Mouse (Mus musculus) embryonic facial prominence, embryonic 14.5 days (tissue): ENCODE data around the gene Anapc2. TPM values are rescaled to one million over a fixed set of nuclear protein-coding genes. Genes with fewer than 3 reads are reported as not detected.

Source experiments
- ATAC-seq: fragments of 200-750 bp; cut with Nextera tagmentation; 2 replicates; pipeline ENCODE4 v1.8.0; 2017; ENCODE audit warnings: low read depth, moderate number of reproducible peaks, moderate TSS enrichment
- DNase-seq: peaks from one replicate; pipeline ENCODE4 v3.0.0-alpha.2; 2015; ENCODE audit warnings: low spot score
- H3K27ac ChIP-seq: fragments of 300-500 bp; sonication (generic); replicated peaks from 2 replicates; pipeline ENCODE4 v1.5.1; 2014; ENCODE audit warnings: low read depth, mild to moderate bottlenecking, low read length, moderate library complexity
- H3K27me3 ChIP-seq: fragments of 300-500 bp; sonication (generic); replicated peaks from 2 replicates; pipeline ENCODE4 v1.6.1; 2014; ENCODE audit warnings: low read length; ENCODE audit not compliant: control insufficient read depth, insufficient read depth
- H3K36me3 ChIP-seq: fragments of 300-500 bp; sonication (generic); 2 replicates; pipeline ENCODE4 v1.6.1; 2014; ENCODE audit warnings: low read length, mixed read lengths; ENCODE audit not compliant: control insufficient read depth, insufficient read depth
- H3K4me1 ChIP-seq: fragments of 300-500 bp; sonication (generic); 2 replicates; pipeline ENCODE4 v1.6.1; 2014; ENCODE audit warnings: antibody characterized with exemption, low read length; ENCODE audit not compliant: control insufficient read depth, insufficient read depth
- H3K4me2 ChIP-seq: fragments of 300-500 bp; sonication (generic); 2 replicates; pipeline ENCODE4 v1.6.1; 2014; ENCODE audit warnings: low read depth, mild to moderate bottlenecking, low read length, moderate library complexity, mixed read lengths
- H3K4me3 ChIP-seq: fragments of 300-500 bp; sonication (generic); 2 replicates; pipeline ENCODE4 v1.5.1; 2014; ENCODE audit warnings: low read depth, mild to moderate bottlenecking, low read length
- H3K9ac ChIP-seq: fragments of 300-500 bp; sonication (generic); 2 replicates; pipeline ENCODE4 v1.6.1; 2014; ENCODE audit warnings: low read depth, mild to moderate bottlenecking, low read length, moderate library complexity, mixed read lengths
- H3K9me3 ChIP-seq: fragments of 300-500 bp; sonication (generic); 2 replicates; pipeline ENCODE4 v1.6.1; 2016; ENCODE audit warnings: low read length; ENCODE audit not compliant: control insufficient read depth
- WGBS: fragments of 180-500 bp; shearing (Covaris S2); extraction: QIAGEN DNeasy Blood & Tissue Kit; methylation state at CpG from one replicate; pipeline ENCODE4 v1.1.7; 2014; 5-methylcytosine and 5-hydroxymethylcytosine counted together
- polyA plus RNA-seq: library from polyadenylated mRNA; unstranded; fragments of >200 nt; fragmentation: Nextera tagmentation; extraction: Ambion mirVana; gene quantifications from 2 replicates; pipeline ENCODE4 v1.2.1, GENCODE M21; 2014

Gene Anapc2
- polyA plus RNA-seq, 1 experiment from 2014 or later: 104 TPM

DNA sequence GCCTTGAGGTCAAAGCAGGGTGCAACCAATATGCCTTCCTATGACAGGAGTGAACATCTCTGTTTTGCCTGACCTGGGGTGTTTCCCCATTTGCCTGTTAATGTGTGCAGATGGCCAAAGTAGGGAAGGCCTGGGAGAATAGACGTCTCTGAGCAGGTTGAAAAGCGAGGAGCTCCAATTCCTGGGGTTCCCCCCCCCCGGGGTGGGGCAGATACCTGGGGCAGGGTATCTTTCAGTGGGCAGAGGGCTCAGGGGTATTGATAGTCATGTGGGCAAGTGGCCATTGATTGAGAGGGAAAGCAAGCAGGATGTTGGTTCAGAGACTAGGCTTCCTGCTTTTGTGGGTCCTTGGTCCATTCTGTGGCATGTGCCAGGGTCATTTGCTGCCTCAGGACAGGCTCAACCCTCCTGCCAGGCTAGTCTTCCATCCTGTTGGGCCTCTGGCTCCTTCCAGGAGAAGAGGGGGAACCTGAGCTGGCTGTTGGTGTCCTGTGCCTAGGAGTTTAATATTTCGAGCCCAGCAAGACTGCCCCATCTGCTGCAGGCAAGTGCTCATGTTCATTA lies 4.5 kb upstream of the Anapc2 start:
- Histone ChIP-seq H3K27ac (no peak overlapping the region), H3K9me3 (no peaks in the 10 kb centered on the region), H3K4me1 (peaks cover 25% of the 10 kb centered on the region), H3K4me2 (no peak overlapping the region), H3K27me3 (peaks cover 14% of the 10 kb centered on the region), H3K9ac (no peak overlapping the region; the same call in 1 of the 2 replicates), H3K4me3 (no peak overlapping the region), H3K36me3 (peaks cover 26% of the 10 kb centered on the region)
- ATAC-seq: no peak
- DNase-seq: no peak
- WGBS: 60% methylated on average over 4 of the region's 4 CpGs

GRCm38 (mm10) chr2:25272515-25272914 lies 237 bp downstream of the Anapc2 start:
- peaks cover 17% of the 10 kb centered on the region for H3K4me1 ChIP-seq
- H3K9ac ChIP-seq: peak overlapping the region; percentile 84
- H3K36me3 ChIP-seq: peaks cover 65% of the 10 kb centered on the region
- H3K9me3 ChIP-seq: no peaks in the 10 kb centered on the region
- no peak for DNase-seq
- peak overlapping the region; percentile 65; the same call in 1 of the 2 replicates for H3K27ac ChIP-seq
- 2% methylated on average over 5 of the region's 29 CpGs for WGBS
- peak overlapping the region; percentile 83 for H3K4me2 ChIP-seq
- H3K27me3 ChIP-seq: no peaks in the 10 kb centered on the region
- peak; percentile 47 for ATAC-seq
- H3K4me3 ChIP-seq: peak overlapping the region; percentile 84

DNA sequence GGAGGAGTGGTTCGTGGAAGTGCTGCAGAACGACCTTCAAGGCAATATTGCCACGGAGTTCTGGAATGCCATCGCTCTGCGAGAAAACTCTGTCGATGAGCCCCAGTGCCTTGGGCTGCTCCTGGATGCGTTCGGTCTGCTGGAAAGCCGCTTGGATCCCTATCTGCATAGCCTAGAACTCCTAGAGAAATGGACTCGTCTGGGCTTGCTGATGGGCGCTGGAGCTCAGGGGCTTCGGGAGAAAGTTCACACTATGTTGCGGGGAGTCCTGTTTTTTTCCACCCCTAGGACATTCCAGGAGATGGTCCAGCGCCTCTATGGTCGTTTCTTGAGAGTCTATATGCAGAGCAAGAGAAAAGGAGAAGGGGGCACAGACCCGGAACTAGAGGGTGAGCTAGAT lies 732 bp downstream of the Anapc2 start:
- DNase-seq: no peak

DNA sequence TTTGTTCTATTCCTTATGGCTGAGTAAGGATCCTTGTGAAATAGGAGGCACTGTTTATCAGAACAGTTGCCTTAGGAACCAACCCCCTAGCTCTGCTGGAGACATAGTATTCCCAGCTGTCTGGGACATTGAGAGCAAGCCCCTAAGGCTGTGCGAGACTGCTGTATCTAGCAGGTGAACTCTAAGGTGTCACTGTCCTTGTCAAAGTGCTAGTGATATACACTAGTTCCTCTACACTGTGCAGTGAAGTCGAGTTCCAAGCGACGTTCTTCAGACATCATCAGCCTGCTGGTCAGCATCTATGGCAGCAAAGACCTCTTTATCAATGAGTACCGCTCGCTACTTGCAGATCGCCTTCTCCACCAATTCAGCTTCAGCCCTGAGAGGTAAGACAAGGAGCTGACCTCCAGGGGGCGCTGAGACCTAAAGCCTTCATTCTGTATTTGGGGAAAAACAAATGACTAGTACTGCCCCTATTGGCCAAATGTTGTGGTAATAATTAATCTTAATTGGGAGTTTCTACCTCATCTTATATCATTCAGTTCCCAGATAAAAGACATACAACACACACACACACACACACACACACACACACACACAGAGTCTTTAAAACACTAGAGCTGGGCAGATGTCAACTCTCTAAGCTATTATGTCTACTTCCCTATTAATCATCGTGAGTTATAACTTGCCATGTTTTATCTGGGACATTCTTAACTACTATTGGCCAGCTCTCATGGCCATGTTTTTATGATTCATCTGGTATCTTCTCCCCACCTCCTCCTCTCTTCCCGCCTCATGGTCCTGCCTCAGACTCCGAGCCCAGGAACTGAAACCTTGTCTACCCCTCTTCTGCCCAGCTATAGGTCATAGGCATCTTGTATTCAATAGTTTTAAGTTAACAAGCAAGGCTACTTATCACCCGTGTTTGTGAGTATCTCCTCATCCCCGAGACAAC lies 6.9 kb downstream of the Anapc2 start:
- peak; percentile 83 for DNase-seq
- Histone ChIP-seq H3K27ac (no peak overlapping the region), H3K4me2 (no peak overlapping the region), H3K27me3 (no peaks in the 10 kb centered on the region), H3K36me3 (peaks cover 97% of the 10 kb centered on the region), H3K4me1 (no peaks in the 10 kb centered on the region), H3K9me3 (no peaks in the 10 kb centered on the region), H3K9ac (no peak overlapping the region), H3K4me3 (no peak overlapping the region)
- 64% methylated on average over 13 of the region's 13 CpGs for WGBS
- 0 out of 2 replicates have a peak, but pooled peaks have one; percentile 44 for ATAC-seq

More for the DNA sequence above, 732 bp downstream of the Anapc2 start:
- no peaks in the 10 kb centered on the region for H3K9me3 ChIP-seq
- H3K27ac ChIP-seq: peak overlapping the region; percentile 65; the same call in 1 of the 2 replicates
- peaks cover 70% of the 10 kb centered on the region for H3K36me3 ChIP-seq
- no peak for ATAC-seq
- WGBS: 32% methylated on average over 16 of the region's 16 CpGs
- H3K4me2 ChIP-seq: peak overlapping the region; percentile 83
- H3K27me3 ChIP-seq: no peaks in the 10 kb centered on the region
- H3K4me3 ChIP-seq: peak overlapping the region; percentile 84
- H3K9ac ChIP-seq: peak overlapping the region; percentile 84
- peaks cover 17% of the 10 kb centered on the region for H3K4me1 ChIP-seq

- Histone ChIP-seq H3K27ac (0 out of 2 replicates have a peak overlapping the region, but pooled peaks have one; percentile 81), H3K27me3 (peaks cover 29% of the 10 kb centered on the region), H3K4me2 (no peak overlapping the region), H3K4me3 (no peak overlapping the region), H3K9me3 (no peaks in the 10 kb centered on the region), H3K9ac (no peak overlapping the region), H3K36me3 (peaks cover 56% of the 10 kb centered on the region), H3K4me1 (no peaks in the 10 kb centered on the region)
- no peak for ATAC-seq
- WGBS: 90% methylated on average over 2 of the region's 2 CpGs
- no peak for DNase-seq
Observed at GRCm38 (mm10) chr2:25285551-25285950, 13.3 kb downstream of the Anapc2 start.

DNA sequence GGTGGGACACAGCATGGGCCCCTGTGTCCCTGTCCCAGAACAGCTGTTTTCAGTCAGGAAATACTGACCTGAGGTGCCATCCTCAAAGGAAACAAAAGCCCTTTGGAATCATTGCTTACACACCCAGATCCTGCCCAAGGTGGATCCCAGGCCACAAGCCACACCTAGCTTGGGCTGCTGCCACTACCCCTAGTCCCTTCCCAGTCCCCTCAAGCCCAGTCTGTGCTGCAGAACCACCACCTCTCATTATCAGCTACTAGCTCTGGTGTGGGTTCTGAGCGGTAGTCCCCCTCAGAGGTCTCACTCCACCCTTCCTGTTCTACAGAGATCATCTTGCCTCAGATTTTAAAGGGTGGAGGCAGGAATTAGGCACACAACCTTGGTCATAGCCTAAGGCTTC lies 14.0 kb downstream of the Anapc2 start:
- peaks cover 37% of the 10 kb centered on the region for H3K27me3 ChIP-seq
- H3K9ac ChIP-seq: no peak overlapping the region
- H3K36me3 ChIP-seq: peaks cover 49% of the 10 kb centered on the region
- peak; percentile 28; the same call in 1 of the 2 replicates for ATAC-seq
- H3K4me2 ChIP-seq: no peak overlapping the region
- 43% methylated on average over 1 of the region's 1 CpGs for WGBS
- H3K4me3 ChIP-seq: no peak overlapping the region
- peak overlapping the region; percentile 81 for H3K27ac ChIP-seq
- no peaks in the 10 kb centered on the region for H3K4me1 ChIP-seq
- H3K9me3 ChIP-seq: no peaks in the 10 kb centered on the region
- no peak for DNase-seq

DNA sequence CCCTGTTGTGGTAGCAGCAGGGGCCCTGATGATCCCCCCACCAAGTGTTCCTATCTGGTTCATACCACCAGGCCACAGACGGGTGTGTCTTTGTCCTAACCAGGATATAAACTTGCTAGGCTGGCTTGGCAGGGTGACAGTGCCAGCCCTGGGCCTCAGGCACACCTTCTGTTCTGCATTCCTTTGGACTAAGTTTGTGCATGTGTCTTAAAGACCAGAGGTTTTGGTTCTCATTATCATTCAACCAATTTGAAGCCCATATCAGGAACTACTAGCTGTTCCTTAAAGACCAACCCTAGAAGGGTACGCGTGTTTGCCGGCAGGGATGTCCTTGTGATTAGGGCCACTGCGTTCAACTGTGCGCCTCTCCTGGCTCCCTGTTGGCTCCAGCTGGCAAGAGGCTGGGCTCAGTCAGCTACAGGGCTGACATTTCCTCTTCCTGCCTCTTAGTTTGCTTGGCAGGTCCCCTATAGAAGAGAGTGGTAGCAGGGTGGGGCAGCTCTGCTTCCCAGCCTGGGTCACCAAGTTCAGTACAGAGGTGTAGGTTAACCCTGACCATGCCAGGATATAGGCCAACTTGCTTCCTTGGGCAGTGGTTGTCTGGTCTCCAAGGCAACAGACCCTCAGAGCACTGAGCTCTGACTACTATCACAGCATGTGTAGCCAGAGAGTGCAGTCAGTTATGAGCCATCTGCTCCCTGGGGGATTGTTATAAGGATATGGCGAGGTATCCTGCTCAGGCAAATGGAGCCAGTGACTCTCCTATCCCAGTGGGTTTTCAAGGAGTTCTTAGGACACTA lies 14.8 kb downstream of the Anapc2 start:
- Histone ChIP-seq H3K4me2 (no peak overlapping the region), H3K27me3 (peaks cover 44% of the 10 kb centered on the region), H3K36me3 (peaks cover 43% of the 10 kb centered on the region), H3K4me3 (no peak overlapping the region), H3K27ac (peak overlapping the region; percentile 81), H3K9ac (no peak overlapping the region), H3K4me1 (no peaks in the 10 kb centered on the region), H3K9me3 (no peaks in the 10 kb centered on the region)
- 58% methylated on average over 7 of the region's 7 CpGs for WGBS
- DNase-seq: peak; percentile 86
- ATAC-seq: peak; percentile 80

DNA sequence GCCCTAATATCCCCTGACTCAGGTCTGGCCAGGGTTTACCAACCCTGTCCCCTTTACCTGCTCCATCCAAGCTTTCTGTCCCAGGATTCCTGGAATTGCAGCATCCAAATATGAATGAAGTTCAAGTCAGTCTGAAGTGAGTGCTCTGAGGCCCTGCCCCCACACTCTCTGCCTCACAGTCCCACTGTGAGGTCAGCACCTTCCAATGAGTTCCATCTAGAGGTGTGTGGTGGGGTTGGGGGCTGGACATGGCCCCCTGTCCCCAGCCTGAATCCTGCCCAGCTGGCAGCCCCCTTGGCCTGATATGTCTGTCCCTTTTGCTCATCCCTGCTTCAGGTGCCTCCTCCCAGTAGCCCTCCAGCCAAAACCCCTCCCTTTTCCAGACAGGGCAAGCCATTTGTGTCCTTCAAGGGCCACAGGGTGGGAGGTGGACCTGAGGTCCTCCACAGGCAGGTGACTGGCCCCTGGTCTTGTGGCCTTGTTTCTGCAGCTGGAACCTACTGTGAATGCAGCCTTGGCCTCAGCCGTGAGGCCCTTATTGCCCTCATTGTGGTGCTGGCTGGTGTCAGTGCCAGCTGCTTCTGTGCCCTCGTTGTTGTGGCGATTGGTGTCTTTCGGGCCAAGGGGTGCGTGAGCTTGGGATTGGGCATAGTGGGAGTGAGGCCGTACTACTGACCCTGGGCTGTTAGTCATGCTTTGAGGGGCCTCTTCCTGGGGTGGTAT lies 15.8 kb downstream of the Anapc2 start, which contains the start of gene Tmem210:
Gene Tmem210, plus strand, starts transcription at position 219 of the 723 bp plus-strand sequence.
- H3K27ac ChIP-seq: peak within 1 kb of the TSS; percentile 77

More for the DNA sequence above, 15.8 kb downstream of the Anapc2 start, which contains the start of gene Tmem210:
- no peak within 1 kb of the TSS for H3K4me2 ChIP-seq
- WGBS: 90% methylated on average over 6 of the region's 6 CpGs
- H3K9me3 ChIP-seq: no peaks in the 10 kb centered on the region
- H3K36me3 ChIP-seq: peaks cover 33% of the 10 kb centered on the region
- DNase-seq (no peak), ATAC-seq (no peak)
- 0 out of 2 replicates have a peak, but pooled peaks cover 4% of the 10 kb centered on the region for H3K4me1 ChIP-seq
- H3K9ac ChIP-seq: no peak within 1 kb of the TSS
- H3K27me3 ChIP-seq: peaks cover 55% of the 10 kb centered on the region
- no peak within 1 kb of the TSS for H3K4me3 ChIP-seq
